Mouse (Mus musculus): ENCODE measurements around the gene Hic1. TPM values are rescaled to one million over a fixed set of nuclear protein-coding genes. Genes with fewer than 3 reads are reported as not detected.
A peak's percentile ranks its signal among the peaks of the same experiment; 100 is the strongest.

Hic1 gene
- 1 to 10 TPM; 3.3 to 4.5 TPM for total RNA-seq (2021)
- long read RNA-seq, experiment 1: 0 reads
- long read RNA-seq, experiment 2: 0 reads

DNA sequence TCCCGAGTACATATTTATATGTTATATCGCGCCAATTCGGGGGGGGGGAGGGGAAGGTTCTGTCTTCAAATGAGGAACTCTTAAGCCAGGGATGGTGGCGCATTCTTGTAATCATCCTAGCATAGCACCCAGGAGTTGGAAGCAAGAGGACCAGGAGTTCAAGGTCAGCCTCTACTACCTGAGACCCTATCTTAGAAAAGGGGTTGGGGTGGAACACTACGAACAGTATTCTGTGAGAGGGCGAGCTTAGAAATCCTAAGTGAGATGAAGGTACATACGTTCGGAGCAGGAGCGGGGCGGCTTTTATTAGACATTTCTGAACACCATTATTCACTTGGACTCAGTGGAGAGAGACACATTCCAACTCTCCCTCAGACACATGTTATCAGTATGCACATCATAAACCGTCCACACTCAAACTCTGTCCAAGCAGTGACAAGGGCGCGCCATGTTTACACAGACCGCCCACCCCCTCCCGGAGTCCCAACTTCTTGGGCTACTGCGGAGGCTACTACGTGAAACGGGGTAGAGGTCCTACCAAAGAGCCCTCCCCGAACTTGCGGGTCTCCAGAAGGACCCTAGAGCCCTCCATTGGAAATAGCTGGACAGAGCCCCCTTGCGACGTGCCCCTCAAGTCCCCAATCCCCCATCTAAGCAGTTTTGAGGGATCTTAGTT is at the start of gene Hic1:
Gene Hic1, minus strand, starts transcription at position 115 of the 676 bp plus-strand sequence.
- DNase-seq (ENCODE audit: low spot score in 2 of 2): no peak

DNA sequence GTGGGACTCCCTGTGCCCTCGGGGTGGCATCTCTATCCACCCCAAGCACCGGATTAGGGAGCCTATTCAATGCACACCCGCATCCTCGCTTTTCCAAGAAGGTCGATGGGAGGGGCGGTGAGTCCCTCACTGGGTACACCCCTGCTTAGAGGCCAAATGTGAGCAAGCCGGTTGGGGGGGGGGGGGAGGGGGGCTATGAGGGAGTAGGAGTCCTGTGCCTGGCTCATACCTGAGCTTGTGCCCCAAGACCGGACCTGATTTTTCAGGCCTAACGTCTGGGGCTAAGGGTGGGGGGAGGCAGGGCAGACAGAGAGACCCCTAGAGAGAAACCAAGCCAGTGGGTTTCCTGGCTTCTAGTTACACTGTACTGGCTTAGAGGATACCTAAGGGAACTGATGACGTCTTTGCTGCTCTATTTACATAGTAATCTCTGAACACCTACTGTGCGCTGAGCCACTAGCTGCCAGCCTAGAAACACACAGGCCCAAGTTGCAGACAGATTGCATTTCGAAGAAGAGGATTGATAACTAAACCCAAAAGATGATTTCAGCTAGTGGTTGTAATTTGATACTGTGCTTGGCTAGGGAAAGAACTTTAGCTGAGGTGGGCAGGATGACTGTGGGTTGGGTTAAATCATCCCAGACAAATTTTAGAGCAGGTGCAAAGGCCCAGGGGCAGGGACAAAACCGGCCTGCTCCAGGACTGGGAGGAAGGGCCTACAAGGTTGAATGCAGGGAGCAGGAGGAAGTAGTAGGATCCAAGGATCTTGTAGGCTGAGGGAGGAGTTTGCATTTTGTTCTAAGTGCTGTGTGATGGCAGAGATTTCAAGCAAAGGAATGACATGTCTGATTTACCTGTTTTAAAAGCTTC is 45.0 kb upstream of the Hic1 start:
- DNase-seq (ENCODE audit: low spot score in 2 of 2): no peak

DNA sequence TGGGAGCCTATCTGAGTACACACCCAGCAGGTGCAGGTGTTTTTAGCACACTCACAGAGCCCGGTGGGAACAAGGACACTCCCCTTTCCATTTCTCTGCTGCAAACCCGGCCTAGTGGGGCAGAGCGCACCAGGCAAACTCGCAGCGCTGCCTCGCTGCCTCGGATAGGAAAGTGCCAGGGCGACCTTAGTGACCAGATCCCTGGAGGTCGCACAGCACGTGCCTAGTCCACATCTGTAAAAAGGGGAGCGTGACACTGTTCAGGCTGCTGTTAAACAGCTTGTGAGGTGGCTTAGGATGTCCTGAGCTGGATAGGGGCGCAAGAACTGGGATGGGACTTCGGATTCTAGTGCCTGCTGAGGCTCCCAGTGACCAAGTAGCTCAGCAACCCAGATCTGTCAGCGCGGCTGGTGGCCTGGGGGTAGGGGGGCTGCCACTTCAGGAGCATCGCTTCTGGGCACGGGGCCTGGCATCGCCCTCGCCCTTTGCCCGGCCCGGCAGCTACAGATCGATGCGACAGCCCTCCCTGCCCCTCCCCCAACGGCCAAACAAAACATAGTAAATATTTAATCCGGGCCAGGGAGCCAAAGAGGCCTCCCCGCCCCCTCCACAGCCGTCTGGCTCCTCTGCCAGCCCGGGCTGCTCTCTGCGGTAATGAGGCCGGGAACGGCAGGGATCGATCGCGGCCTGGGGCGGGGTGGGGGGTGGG is 44.2 kb upstream of the Hic1 start:
- DNase-seq (ENCODE audit: low spot score in 2 of 2): no peak

DNA sequence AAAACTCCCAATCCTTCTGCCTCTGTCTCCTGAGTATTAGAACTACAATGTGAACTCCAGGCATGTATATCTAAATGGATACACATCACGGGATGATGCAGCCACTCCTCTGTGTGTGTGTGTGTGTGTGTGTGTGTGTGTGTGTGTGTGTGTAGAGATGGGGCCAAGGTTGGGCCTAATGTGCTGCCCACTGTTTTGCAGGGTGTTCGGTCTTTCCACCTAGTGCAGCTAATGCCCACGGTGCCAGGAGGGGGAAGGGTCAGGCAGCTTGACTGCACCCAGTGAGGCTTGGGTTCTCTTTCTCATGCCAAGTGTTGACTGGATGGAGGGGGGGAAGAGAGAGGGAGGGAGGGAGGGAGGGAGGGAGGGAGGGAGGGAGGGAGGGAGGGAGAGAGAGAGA is 43.6 kb upstream of the Hic1 start:
- DNase-seq (ENCODE audit: low spot score in 2 of 2): no peak

DNA sequence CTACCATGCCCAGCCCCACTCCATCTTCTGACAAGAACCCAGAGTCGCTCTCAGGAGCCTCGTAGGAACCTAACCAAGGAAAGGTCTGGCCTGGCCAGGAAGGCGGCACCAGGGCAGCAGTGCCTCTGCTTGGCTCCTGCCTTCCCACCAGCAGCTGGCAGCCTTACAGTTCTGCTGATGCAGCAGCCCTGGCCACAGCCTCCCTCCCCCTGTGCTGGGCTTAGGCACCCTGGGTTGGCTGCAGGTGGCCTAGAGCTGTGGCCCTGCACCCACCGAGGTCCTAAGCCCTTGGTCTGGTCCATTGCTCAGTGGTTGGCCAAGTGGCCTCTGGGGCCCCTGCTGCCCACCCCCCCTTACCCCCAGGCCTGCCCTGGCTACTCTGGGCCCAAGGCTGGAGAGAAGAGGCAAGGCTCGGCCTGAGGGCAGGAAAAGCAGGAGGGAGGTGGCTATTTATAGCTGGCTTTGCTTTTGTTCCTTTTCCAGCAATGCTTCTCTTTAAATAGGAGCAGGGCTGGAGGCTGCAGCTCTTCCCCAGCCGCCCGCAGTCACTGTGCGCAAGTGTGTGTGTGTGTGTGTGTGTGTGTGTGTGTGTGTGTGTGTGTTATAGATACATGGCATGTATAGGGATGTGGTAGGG is 42.8 kb upstream of the Hic1 start:
- no peak for DNase-seq (ENCODE audit: low spot score in 2 of 2)

DNA sequence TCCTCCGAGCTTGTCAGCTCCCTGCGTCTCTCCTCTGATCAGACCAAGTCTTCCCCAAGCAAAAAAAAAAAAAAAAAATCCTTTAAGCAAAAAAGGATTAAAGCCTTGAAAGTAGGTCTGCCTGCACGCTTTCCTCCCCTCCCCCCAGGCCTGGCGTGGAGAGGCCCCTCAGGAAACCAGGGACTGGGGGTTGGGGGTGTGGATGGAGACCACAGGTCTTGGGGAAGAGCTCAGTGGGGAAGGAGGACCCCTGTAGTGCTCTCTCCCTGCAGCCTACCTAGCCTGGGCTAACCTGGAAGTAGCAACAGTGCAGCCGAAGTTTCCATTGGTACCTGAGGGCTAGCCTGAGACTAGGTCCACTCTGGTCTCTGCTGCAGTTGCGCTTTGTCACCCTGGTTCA is 41.4 kb upstream of the Hic1 start:
- no peak for DNase-seq (ENCODE audit: low spot score in 2 of 2)

DNA sequence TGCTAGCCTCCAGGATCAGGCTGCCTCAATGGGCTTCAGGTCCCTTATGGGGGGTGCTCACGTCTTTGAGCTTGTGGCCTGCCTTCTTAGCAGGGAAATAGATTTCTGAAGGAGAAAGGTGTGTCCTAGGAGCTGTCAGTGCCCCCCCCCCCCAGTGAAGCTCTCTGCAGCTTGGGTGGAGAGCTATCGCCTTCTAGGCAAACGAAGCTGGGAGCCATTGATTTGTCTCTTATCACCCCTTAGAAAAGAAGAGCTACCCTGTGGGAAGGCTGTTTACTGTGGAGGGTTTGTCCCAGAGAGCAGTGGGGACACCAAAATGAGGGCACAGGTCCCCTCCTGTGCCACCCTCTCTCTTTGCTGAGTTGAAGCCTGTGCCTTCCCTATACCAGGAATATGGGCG is 40.8 kb upstream of the Hic1 start:
- DNase-seq (ENCODE audit: low spot score in 2 of 2): no peak

DNA sequence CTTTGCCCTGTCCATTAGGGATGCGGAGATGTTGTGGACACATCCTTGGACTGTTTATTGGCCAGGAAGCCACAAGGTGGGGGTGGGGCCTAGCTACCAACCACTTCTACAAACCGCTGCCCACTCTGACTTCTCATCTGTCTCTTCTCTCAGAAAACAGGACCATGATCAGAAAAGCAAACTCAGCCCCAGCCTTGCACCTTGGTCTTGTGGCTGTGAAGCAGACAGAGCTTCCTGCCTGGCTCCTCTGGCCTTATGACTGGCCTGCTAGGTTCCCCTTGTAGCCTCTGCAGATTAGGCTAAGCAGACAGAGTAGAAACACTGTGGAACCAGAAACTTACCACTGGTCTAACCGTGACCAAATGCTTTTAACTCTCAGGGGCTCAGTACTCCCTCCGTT is 40.0 kb upstream of the Hic1 start:
- no peak for DNase-seq (ENCODE audit: low spot score in 2 of 2)

DNA sequence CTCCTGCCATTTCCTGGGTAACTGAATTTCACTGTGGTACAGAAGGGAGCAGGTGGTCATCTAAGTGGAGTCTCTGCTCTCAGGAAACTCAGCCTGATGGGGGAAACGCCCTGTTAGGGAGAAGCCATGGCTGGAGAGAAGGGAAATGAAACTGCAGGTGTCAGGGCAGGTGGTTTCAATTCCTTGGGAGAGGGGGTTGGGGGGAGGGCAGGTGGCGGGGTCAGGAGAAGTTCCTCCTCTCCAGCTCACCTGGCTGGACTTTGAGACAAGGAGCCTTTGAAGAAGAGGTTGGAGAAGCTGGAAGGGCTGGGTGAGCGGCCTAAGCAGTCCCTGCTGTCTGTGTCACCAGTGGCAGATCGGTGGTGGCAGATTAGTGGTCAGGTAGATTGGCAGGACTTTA is 37.0 kb upstream of the Hic1 start:
- DNase-seq (ENCODE audit: low spot score in 2 of 2): no peak

DNA sequence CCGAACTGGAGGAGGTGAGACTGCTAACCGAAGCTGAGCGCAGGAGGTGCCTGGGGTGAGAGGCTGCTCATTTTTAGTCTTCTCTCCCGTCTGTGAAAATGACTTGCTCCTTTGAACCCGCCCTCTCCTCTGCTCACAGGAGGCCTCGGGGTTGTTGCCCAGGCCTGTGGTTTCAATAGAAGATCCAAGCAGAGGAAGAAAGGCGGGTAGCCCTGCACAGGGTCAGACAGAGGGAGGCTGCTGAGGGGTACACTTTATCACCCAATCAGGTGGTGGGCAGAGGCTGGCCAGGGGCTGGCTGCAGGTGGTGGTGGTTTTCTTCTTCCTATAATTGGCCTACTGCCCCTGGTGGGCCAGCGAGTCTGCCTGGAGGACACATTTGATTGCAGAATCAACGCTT is 35.2 kb upstream of the Hic1 start:
- DNase-seq (ENCODE audit: low spot score in 2 of 2): no peak

DNA sequence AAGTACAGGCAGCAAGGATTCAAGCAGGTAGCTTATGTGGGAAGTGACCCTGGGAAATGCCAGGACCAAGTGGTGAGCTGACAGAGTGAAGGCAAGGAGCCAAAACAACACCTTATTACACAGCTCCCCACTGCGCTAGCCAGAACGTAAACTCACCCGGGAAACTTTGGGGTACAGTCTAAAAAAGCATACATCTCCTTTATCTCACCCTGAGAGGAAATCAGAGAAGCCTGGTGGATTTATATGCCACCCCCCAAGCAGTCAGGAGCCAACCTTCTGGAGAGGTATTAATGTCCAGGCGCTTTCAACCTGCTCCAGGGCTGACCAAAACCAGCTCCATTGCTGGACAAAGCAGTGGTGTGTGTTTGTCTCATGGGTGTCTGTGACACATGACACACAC is 34.6 kb upstream of the Hic1 start:
- no peak for DNase-seq (ENCODE audit: low spot score in 2 of 2)

DNA sequence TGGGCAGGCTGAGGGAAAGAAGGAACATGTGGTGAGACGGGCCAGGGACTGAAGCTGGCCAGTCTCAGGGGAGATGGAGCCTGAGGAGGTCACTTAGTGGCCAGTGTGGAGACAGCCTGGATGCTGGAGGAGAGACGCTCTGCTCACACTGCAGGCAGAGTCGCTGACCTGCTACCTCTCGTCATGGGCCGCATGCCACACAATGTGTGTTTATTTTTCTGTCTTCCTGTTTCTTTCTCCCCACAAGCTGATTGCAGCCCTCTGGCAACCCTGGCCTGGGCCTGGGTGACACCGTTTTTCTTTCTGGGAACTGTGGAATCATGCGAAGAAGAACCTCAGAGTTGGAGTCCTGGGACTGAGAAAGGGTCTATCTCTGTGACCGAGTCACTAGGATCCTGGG is 32.4 kb upstream of the Hic1 start:
- DNase-seq (ENCODE audit: low spot score in 2 of 2): no peak

DNA sequence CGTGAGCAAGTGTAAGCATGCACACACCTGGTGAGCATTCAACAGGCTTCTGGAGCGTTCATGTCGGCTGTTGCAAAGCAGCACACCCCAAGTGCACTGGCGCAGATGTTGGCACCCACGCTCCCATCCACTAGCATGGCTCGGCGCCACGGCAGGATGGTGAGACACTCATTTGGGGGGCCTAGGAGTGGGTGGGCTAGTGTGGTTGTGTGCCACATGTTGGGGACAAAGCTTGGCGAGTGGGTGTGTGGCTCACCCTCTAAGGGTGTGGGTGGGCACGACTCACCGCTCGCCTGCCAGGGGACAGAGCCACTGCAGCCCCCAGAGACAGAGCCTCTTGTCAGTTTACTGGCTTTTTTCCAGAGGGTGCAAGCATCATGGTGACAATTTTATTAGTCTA is 31.6 kb upstream of the Hic1 start:
- DNase-seq (ENCODE audit: low spot score in 2 of 2): peak in 1 of 2 experiments; percentile 55

DNA sequence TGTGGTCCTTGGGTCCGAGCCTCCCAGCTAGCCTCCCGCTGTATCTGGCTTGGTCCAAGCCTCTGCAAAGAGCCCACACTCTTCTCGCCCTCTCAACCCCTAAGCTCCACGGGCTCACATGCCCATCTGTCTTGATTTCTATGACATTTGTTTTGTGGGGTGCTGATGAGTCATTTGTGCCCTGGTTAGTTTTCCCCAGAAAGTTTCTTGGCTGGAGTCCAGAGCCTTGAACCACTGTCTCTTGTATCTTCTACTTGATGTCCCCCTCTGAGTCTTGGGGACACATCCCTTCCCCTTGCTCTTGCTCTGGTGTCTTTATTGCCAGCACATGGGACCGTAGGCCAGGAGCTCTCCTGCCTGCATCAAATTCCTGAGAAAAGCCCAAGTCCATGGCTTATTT is 30.6 kb upstream of the Hic1 start:
- DNase-seq (ENCODE audit: low spot score in 2 of 2): no peak

DNA sequence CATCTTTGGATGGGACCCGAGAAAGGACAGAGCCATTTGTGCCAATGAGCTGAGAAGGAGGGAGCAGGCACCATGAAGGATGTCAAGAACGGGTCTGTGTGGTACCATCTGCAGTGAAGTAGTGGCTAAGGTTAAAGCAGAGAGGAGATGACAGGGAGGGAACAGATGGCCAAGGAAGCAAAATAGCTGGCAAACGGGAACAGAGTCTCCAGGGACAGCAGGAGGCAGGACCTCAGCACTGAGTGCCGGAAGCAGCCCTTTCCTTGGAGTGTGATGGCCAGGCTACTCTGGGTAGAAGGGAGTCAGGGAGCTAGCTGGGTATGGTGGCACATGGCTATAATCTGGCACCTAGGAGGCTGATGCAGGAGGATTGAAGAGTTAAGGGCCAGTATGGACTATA is 29.5 kb upstream of the Hic1 start:
- DNase-seq (ENCODE audit: low spot score in 2 of 2): no peak

DNA sequence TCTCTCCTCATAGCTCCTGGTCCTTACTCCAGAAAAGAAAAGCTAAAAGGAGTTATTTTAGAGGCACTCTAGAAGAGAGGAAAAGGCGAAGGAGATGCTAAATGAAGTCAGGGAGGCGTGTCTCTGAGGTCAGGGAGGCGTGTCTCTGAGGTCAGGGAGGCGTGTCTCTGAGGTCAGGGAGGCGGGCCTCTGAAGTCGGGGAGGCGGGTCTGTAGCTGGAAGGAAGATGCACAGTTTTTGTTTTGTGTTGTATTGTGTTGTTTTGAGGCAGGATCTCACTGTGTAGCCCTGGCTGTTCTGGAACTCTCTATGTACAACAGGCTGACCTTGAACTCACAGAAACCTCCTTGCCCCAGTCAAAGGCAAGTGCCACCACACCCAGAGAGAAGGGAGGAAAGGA is 28.6 kb upstream of the Hic1 start:
- DNase-seq (ENCODE audit: low spot score in 2 of 2): no peak

DNA sequence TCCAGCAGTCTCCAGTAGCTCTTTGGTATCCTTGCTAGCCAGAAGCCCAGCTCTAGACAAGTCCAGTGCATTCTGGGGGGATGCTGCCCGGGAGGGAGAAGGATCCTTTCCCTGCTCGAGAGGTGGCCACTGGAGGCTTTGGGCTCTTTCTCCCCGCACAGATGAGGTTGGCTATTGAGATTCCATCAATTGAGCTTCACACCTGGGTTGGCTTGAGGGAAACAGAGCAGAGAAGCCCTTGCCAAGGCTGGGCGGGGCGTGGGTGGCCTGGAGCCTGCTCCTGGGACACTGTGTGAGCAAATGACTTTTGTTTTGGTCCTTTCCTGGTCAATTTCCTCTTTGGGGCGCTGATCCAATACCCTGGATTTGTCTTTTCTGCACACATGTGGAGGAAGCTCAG is 26.8 kb upstream of the Hic1 start:
- DNase-seq (ENCODE audit: low spot score in 2 of 2): no peak

DNA sequence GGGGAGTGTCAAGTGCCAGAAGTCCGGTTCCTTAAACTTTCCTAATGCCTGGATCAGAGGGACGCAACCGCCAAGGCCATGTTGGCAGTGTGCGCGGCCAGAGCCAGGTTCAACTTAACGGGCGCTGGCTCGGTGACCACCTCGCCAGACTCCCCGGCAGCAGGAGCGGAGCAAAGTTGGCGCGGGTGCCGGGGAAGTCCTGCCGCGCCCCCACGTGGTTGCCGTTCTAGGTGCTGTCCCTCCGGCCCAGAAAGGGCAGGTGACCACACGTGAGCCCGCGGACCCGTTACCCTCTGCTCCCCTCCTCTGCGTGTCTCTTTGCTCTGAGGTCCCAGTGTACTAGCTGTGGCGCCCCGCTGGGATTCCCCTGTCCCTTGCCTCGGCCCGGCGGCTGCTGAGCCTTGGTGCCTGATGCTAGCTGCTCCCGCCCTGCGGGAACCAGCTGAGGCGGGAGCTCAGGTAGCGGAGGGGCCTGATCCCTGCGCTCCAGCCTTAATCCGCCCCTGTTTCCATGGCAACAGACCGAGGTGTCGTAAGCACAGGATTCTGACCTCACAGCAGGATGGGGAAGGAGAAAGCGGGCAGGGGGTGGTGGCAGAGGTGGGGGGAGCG is 25.6 kb upstream of the Hic1 start:
- DNase-seq (ENCODE audit: low spot score in 2 of 2): peak in 1 of 2 experiments; percentile 42

DNA sequence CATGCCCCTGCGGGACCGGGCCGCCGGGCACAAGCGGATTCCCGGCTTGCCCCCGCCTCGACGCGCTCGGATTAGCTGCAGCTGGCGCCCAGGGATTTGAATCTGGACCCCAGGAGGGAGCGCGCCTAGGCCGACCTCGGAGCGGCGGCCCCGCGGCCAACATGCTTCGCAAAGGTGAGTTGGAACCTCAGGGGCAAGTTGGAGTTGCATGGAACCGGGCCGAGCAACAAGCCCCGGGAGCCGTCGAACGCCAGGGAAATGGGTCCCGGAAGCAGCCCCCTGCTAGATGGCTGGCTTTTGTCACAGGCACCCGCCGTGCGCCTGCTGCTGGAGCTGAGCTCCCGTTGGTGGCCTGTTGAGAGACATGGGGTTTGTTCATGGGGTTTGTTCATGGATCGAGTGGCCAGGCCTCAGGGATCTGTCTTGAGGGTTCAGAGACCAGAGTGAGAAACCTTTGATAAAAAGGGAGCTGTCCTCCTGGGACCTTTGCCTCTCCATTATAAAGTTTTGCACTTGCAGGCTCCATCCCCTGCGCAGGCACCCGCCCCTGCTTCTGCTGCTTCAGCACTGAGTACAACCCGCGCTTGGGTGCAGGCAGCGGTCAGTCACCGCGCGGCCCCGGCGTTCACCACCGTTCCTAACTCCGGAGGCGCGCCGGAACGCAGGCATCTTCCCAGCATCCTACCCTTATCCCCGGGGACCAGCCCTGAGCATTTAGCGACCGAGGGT is 25.0 kb upstream of the Hic1 start:
- DNase-seq (ENCODE audit: low spot score in 2 of 2): no peak

DNA sequence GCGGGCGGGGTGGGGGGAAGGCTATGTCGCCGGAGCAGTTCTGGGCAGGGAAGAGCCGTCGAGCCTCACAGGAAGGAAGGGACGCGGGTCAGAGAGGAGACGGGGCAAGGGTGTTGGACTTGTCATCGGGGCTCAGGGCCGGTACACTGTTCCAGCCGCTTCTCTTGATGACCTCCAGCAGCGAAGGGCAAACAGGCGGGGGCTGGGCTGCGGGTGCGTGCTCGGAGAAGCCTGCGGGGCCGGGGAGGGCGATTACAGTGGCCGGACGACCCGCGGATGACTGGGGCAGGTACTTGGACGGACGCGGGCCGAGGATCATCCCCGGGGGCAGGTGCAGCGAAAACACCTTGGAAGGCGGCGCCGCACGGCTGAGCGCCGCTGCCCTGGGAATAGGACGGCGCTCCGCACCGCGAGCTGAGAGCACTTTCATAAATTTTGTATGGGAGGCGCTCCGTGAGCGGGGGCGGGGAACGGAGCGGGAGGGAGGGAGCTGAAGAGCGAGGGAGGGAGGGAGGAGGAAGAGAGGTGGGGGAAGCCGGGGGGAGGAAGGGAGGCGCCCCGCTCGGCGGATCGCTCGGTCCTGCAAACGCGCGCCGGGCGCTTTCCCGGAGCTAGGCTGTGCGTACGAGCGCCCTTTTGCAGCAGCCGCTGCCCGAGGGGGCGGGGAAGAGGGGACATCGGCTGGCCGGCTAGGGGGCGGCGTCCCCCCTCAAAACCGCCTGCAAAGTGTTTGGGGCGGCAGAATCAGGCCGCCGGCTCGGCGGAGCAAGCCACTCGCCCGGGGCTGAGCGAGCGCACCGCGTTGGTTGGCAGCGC is 24.1 kb upstream of the Hic1 start, which contains the start of gene Rtn4rl1:
Gene Rtn4rl1, plus strand, starts transcription at position 528 of the 816 bp plus-strand sequence.
- DNase-seq (ENCODE audit: low spot score in 2 of 2): peak; percentile 62 to 73
